ENCODE assay signal across 28 mouse cellular contexts in the genomic region with DNA sequence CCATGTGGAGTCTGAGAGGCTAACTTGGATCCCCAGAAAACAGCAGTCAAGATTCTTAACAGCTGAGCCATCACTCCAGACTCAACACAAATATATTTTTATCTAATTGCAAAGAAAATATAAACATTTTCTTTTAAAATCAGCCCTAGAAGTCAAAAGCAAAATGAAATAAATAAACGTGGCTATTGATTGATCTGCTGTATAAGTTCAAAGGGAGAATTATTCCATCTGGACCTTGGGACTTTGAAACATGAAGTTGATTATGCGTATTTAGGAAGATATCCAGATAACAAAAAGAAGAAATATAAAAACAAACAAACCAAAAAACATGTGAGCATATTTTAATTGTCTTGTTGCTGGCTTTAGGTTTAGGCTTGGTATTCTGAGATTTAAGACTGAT.
"Had no signal": no experiment of that assay in that cellular context is flagged by ENCODE, and none has a peak within 500 bp of the region (broad histone marks: within the 10 kb centered on the region; RNA-seq: fewer than 3 reads in every experiment).

No protein-coding gene starts in this region.

- ATAC-seq: forebrain, embryonic 13.5 days; forebrain, embryonic 14.5 days; forebrain, embryonic 15.5 days; forebrain, embryonic 16.5 days; forebrain, postnatal 0 days had no signal

- H3K9me3 ChIP-seq: embryonic facial prominence, embryonic 10.5 days; embryonic facial prominence, embryonic 12.5 days; embryonic facial prominence, embryonic 13.5 days; embryonic facial prominence, embryonic 15.5 days; forebrain, embryonic 10.5 days; forebrain, embryonic 12.5 days; forebrain, embryonic 13.5 days; forebrain, embryonic 15.5 days had no signal

- H3K27ac ChIP-seq: embryonic facial prominence, embryonic 10.5 days; embryonic facial prominence, embryonic 12.5 days; embryonic facial prominence, embryonic 13.5 days; embryonic facial prominence, embryonic 15.5 days; forebrain, embryonic 10.5 days; forebrain, embryonic 12.5 days; forebrain, embryonic 13.5 days; forebrain, embryonic 15.5 days; gastrocnemius, adult 2 months; heart, adult 2 months had no signal

- H3K9ac ChIP-seq: embryonic facial prominence, embryonic 12.5 days; embryonic facial prominence, embryonic 13.5 days; embryonic facial prominence, embryonic 15.5 days; forebrain, embryonic 12.5 days; forebrain, embryonic 13.5 days; forebrain, embryonic 15.5 days; forebrain, postnatal 0 days had no signal

- H3K4me1 ChIP-seq: embryonic facial prominence, embryonic 12.5 days; embryonic facial prominence, embryonic 15.5 days; forebrain, embryonic 10.5 days; forebrain, embryonic 12.5 days; forebrain, embryonic 13.5 days; forebrain, embryonic 15.5 days had no signal

- H3K27me3 ChIP-seq: embryonic facial prominence, embryonic 12.5 days; embryonic facial prominence, embryonic 13.5 days; embryonic facial prominence, embryonic 15.5 days; forebrain, embryonic 12.5 days; forebrain, embryonic 13.5 days; forebrain, embryonic 15.5 days had no signal

- H3K4me2 ChIP-seq: embryonic facial prominence, embryonic 12.5 days; embryonic facial prominence, embryonic 13.5 days; embryonic facial prominence, embryonic 15.5 days; forebrain, embryonic 12.5 days; forebrain, embryonic 13.5 days; forebrain, embryonic 15.5 days had no signal

- H3K36me3 ChIP-seq: embryonic facial prominence, embryonic 10.5 days; embryonic facial prominence, embryonic 12.5 days; embryonic facial prominence, embryonic 13.5 days; embryonic facial prominence, embryonic 15.5 days; forebrain, embryonic 10.5 days; forebrain, embryonic 12.5 days; forebrain, embryonic 15.5 days had no signal

- DNase-seq: cerebellum, adult 2 months; cerebellum, adult 8-10 months; cerebellum, adult 9-10 months; cerebellum, adult 9-11 months; cerebellum, postnatal 10 days; cerebellum, postnatal 14 days; cerebellum, postnatal 25 days; cerebellum, postnatal 36 days; embryo, embryonic 11 days; forebrain, postnatal 0 days; gastrocnemius, adult 2 months; gastrocnemius, postnatal 10 days; gastrocnemius, postnatal 14 days; gastrocnemius, postnatal 25 days; gastrocnemius, postnatal 36 days; heart, adult 18-20 months; heart, adult 2 months had no signal

- H3K4me3 ChIP-seq: embryonic facial prominence, embryonic 10.5 days; embryonic facial prominence, embryonic 12.5 days; embryonic facial prominence, embryonic 13.5 days; embryonic facial prominence, embryonic 15.5 days; erythroblast, embryonic 14.5 days; forebrain, embryonic 10.5 days; forebrain, embryonic 12.5 days; forebrain, embryonic 13.5 days; forebrain, embryonic 15.5 days; gastrocnemius, adult 2 months; heart, adult 2 months had no signal
